Mouse (Mus musculus) cerebellum, adult 9-10 months (tissue): Measurements from ENCODE around the gene Tpr.

Source experiments
- DNase-seq: peaks from one replicate; pipeline ENCODE4 v3.0.0; 2022

Tpr gene

DNA sequence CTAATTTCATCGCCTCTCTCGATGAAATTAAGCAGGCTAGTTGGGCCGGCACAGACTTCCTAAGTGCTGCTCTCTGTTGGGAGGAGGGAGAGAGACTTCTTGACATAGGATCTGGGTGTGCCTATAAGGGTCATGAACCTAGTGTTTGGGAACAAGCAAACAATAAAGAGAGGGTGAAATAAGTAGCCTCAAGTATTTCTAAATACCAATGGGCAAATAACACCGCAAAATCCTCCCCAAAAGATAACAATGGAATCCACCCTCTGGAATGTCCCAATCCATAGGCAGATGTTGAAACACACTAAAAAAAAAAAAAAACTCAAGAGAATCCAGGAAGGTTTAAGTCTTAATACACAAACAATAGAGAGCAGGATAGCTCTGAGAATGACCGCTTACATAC is 70.4 kb downstream of the Tpr start:
- no peak for DNase-seq

DNA sequence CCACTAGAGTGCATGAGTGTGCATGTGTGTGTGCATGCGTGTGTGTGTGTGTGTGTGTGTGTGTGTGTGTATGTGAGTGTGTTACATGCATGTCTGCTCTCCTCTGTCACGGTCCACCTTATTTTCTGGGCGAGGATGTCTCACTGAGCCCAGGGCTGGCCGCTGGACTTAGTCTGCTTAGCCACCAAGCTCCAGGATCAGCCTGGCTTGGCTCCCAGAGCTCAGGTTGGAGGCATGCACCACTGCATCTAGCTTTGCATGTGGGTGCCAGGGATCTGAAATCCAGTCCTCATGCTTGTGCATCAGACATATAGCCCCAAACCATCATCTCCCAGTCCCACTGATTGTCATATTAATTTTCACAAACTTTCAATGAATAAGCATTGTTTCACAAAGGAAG is 71.1 kb downstream of the Tpr start:
- DNase-seq: no peak

DNA sequence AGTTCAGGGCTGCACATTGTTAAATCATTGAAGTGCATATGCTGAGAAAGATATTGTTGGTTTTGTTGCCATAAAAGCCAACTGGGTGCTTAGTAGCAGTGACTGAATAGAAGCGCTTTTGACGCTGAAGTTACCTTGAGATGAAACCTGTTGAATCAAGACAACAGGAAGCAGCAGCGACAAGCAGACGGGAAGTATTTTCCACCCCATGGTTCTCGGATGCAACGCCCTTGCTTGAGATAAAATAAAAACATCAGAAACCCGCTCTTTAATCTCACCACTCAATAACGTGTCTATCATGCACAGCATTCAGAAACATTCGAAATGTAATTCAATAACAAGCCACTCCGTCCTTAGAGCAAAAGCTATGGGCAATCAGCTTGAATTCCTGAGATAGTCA is 72.7 kb downstream of the Tpr start:
- no peak for DNase-seq

DNA sequence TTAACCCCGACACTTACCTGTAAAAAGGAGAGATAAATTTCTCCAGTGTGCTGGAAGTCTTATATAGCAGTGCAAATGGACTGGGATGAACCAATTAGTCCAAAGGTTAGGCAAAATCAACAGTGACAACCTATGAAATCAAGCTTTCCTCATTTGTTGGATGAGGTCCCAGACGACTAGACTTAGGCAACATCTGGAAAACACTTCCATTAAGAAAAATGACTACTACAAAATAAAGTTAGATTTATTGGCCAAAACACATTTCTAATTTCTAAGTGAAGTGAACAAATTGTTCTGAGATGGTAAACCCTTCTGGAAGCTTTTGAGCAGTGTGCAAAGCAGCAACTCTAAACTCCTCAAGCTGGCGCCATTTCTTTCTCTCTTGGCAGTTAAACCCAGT is 73.5 kb downstream of the Tpr start, which contains the start of gene Prg4:
Gene Prg4 (minus strand): TSS at position 34 of the 400 bp plus-strand sequence.
- no peak for DNase-seq

DNA sequence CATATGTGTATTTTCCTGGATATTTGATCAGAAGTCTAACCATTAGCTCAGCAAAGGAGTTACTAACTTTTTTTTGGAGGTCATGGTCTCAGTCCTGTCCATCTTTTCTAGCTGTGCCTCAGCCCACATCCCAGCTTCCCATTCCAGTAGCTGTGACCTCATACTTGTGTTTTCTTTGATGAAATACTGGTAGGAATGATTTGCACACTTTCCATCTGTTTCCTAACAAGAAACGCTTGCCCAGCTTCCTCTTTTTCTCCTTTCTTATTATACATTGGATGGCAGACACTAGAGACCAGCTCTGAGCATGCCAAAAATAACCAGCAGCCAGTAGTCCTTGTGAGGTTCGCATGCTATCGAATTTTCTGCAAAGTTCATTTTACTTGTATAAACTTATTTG is 77.4 kb downstream of the Tpr start:
- DNase-seq: no peak

DNA sequence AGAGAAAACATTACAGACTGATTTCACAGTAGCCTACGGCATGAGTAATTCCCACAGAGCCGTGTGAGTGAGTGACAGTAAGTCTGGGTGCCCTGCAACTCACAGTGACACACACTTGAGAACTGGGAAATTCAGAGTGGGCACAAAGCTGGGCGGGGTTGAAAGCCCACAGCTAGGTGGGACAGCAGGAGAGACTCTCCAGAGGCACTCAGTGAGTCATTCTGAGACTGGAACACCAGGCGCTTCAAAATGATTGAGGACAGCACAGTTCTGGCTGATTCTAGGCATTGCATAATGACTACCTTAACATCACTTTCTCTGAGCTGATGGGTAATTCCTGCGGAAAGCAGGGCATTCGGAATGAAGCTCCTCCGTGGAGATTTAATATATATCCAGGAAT is 79.9 kb downstream of the Tpr start:
- DNase-seq: no peak

DNA sequence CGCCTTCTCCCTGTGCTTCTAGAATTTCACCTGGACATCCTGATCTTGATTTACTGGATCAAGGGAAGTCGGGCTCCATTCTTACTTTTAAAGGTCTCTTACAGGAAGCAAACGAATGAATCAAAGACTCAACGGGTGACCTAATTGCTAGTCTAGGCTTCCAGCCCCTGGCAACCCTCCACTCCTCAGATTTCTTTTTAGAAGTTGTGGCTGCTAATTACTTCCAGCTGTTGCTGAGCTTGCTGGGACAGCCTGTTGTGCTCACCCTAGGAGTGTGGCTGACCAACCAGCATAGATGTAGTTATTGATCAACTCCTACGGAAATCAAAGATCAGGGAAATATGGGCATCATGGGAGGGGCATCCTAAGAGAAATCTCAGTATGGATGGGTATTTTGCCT is 88.0 kb downstream of the Tpr start:
- no peak for DNase-seq

DNA sequence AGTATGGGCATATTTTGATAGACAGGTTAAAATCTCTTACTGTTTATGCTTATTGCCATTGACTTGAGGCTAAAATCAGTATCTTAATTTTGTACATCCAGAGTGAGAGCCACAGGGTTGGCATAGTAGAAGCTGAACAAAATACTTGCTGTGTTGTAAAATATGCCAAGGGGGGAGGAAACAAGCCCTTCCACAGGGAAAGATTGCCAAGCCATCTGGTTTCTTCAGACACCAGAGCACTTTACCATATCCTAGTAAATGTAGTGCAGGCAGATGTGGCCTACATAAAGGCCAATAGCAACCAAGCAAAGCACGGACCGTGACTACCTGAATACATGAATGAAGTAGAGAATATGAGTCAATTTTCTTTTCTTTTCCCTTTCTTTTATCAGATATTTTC is 96.5 kb downstream of the Tpr start:
- DNase-seq: no peak

DNA sequence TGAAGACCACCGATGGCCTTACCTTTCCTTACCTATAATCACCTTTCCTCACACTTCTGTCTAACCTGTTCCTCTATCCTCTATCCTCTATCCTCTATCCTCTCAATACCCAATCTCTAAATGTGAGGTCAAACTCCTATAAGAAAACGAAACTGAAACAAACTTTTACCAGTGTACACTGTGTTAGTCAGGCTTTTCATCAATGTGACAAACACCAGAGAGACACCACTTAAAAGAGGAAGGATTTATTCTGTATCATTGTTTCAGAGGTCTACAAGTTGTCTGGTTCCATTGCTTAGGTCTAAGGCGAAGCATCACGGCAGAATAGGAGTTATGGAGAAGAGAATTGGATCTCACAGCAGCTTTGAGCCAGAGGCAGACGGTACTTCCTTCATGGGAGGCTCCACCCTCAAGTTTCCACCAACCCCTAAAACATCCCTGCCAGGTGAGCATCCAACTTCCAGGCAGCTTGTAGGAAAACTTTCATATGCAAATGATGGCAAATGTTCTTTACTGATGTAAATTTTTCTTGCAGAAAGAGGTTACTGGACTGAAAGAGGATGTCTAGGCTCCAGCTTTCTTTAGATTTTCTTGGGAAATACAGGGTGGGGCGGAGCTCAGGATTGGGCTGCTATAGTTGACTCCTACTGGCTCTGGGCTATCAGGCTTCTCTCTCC is 104.1 kb downstream of the Tpr start:
- DNase-seq: no peak

DNA sequence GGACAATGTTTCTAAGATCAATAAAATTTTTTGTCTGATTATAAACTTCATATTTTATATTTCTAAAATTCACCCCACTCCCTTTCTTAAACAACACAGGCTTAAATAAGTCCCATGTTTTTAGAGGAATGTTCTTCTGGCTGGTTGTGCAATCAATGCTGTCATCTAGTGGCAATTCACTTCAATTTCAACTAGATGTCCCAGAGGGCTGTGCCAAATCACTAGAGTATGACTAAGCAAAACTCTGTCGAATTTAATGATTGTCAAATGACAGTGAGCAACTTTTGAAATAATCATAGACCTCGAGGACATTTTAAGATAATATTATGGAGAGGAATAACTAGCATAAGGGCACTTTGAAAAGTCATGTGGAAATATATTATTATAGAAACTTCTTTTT is 105.1 kb downstream of the Tpr start:
- no peak for DNase-seq

DNA sequence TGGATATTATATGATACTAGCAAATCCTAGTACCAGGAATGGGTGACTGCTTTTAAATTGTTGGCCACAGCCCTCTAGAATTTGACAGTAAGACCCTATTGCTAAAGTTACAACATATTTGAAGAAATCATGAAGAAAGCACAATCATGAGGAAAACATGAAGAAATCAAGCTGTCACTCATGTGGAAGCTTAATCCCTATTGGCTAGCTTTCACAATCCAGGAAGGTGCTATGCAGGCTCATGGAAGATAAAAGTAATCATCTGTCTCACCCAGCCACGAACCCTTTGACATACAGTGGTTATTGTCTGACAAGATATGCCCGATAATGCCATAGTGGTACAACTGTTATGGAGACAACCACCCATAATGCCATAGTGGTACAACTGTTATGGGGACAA is 105.5 kb downstream of the Tpr start:
- DNase-seq: no peak
